Mouse (Mus musculus) mammary gland, adult 2 months (tissue): ENCODE results near the gene Bard1. TPM values are rescaled to one million over a fixed set of nuclear protein-coding genes. Genes with fewer than 3 reads are reported as not detected.

Experiments
- polyA plus RNA-seq: library from polyadenylated mRNA; depleted of rRNA; stranded (reverse); fragments of >200 nt; gene quantifications from 2 replicates; pipeline ENCODE4 v1.2.3, GENCODE M21; 2012; ENCODE audit warnings: low replicate concordance; rRNA removed

Bard1 gene
- polyA plus RNA-seq: 0.78 TPM in 2 replicates

GRCm38 (mm10) chr1:71102344-71103173, at the start of gene Bard1:
Gene Bard1 (minus strand): TSS chr1:71103146.

